Mouse (Mus musculus): ENCODE data around the gene Cd151.

DNA sequence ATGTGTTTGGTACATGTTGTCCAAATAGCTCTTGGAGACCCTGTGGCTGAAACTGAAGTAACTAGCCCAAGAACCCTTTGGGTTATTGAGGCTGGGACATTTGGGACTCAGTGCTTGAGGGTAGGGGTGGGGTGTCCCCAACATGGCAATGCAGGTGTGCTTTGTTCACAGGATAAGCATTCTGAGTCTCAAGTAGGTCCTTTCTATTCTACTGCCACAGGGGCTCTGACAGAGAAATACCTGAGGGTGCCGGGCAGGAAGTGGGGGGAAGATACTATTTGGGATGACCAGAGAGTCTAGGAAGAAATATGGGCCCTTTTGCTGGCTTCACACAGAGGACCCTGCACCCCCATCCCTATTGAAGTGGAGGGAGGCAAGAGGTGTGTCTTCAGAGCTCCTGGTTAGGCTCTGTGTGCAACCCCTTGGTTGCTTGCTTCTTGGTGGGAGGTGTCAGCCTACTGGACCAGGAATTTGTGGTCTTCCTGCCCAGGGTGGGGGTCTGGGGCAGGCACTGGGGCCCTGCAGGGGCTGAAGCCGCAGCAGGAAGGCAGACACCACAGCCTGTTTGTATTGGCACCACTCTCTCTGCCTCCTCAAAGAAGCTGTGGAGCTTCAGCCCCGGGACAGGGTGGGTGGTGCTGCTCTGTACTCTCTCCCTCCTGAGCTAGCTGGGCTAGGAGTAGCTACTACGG, 10.5 kb downstream of the Cd151 start:
- no peak for TF ChIP-seq CTCF (conservative IDR thresholded peaks at IDR 0.05; ENCODE audit: low read length)
- TF ChIP-seq NANOG (IDR thresholded peaks at IDR 0.05; ENCODE audit: borderline replicate concordance, low read length), result no peak

Data from E14TG2a.4 (cell line).